Mouse (Mus musculus) hindbrain, embryonic 10.5 days (tissue): ENCODE results near the gene Dnajc13. TPM values are rescaled to one million over a fixed set of nuclear protein-coding genes. Genes with fewer than 3 reads are reported as not detected.

Experiments used
- DNase-seq: peaks from one replicate; pipeline ENCODE4 v3.0.0-alpha.2; 2017; ENCODE audit warnings: low spot score
- H3K27ac ChIP-seq: fragments of 300-500 bp; sonication (generic); 2 replicates; pipeline ENCODE4 v1.5.1; 2016; ENCODE audit warnings: mild to moderate bottlenecking, moderate library complexity
- H3K27me3 ChIP-seq: fragments of 300-500 bp; sonication (generic); 2 replicates; pipeline ENCODE4 v1.6.1; 2016; ENCODE audit warnings: mild to moderate bottlenecking; ENCODE audit not compliant: poor library complexity, insufficient read depth, severe bottlenecking
- H3K36me3 ChIP-seq: fragments of 300-500 bp; sonication (generic); 2 replicates; pipeline ENCODE4 v1.6.1; 2016; ENCODE audit warnings: mild to moderate bottlenecking, moderate library complexity
- H3K4me1 ChIP-seq: fragments of 300-500 bp; sonication (generic); replicated peaks from 2 replicates; pipeline ENCODE4 v1.6.1; 2016; ENCODE audit warnings: mild to moderate bottlenecking
- H3K4me3 ChIP-seq: fragments of 300-500 bp; sonication (generic); 2 replicates; pipeline ENCODE4 v1.5.1; 2016; ENCODE audit warnings: mild to moderate bottlenecking, moderate library complexity
- H3K9me3 ChIP-seq: fragments of 300-500 bp; sonication (generic); 2 replicates; pipeline ENCODE4 v1.6.1; 2016; ENCODE audit warnings: mild to moderate bottlenecking, moderate library complexity
- WGBS: fragments of 180-500 bp; shearing (Covaris S2); methylation state at CpG from one replicate; pipeline ENCODE4 v1.1.7; 2016; 5-methylcytosine and 5-hydroxymethylcytosine counted together
- polyA plus RNA-seq: library from polyadenylated mRNA; unstranded; fragments of >200 nt; fragmentation: Nextera tagmentation; extraction: Ambion mirVana; gene quantifications from 2 replicates; pipeline ENCODE4 v1.2.1, GENCODE M21; 2016

Dnajc13 gene
- polyA plus RNA-seq, 1 experiment from 2014 or later, result 15.8 TPM

GRCm38 (mm10) chr9:104193900-104194299 is 68.8 kb downstream of the Dnajc13 start:
- Histone ChIP-seq H3K27ac (no peak overlapping the region), H3K36me3 (peaks cover 90% of the 10 kb centered on the region), H3K9me3 (no peaks in the 10 kb centered on the region), H3K4me1 (no peaks in the 10 kb centered on the region), H3K4me3 (no peak overlapping the region), H3K27me3 (no peaks in the 10 kb centered on the region)
- 95% methylated on average over 2 of the region's 2 CpGs for WGBS
- no peak for DNase-seq

GRCm38 (mm10) chr9:104193327-104193726 is 69.4 kb downstream of the Dnajc13 start:
- Histone ChIP-seq H3K9me3 (no peaks in the 10 kb centered on the region), H3K36me3 (peaks cover 90% of the 10 kb centered on the region), H3K27ac (no peak overlapping the region), H3K4me3 (no peak overlapping the region), H3K27me3 (no peaks in the 10 kb centered on the region), H3K4me1 (no peaks in the 10 kb centered on the region)
- no peak for DNase-seq
- whole genome bisulfite sequencing, result 81% methylated on average over 1 of the region's 1 CpGs

- no peaks in the 10 kb centered on the region for H3K27me3 ChIP-seq
- whole genome bisulfite sequencing, result 94% methylated on average over 6 of the region's 6 CpGs
- H3K36me3 ChIP-seq, result peaks cover 90% of the 10 kb centered on the region
- H3K27ac ChIP-seq, result no peak overlapping the region
- no peaks in the 10 kb centered on the region for H3K9me3 ChIP-seq
- DNase-seq, result no peak
- no peaks in the 10 kb centered on the region for H3K4me1 ChIP-seq
- no peak overlapping the region for H3K4me3 ChIP-seq
Observed at GRCm38 (mm10) chr9:104192513-104192912, 70.2 kb downstream of the Dnajc13 start.

GRCm38 (mm10) chr9:104189657-104190056 is 73.1 kb downstream of the Dnajc13 start:
- WGBS, result 95% methylated on average over 5 of the region's 5 CpGs
- Histone ChIP-seq H3K27ac (no peak overlapping the region), H3K36me3 (peaks cover 90% of the 10 kb centered on the region), H3K4me3 (no peak overlapping the region), H3K27me3 (no peaks in the 10 kb centered on the region), H3K9me3 (no peaks in the 10 kb centered on the region), H3K4me1 (no peaks in the 10 kb centered on the region)
- no peak for DNase-seq

- H3K27me3 ChIP-seq, result no peaks in the 10 kb centered on the region
- WGBS, result 92% methylated on average over 1 of the region's 1 CpGs
- no peak overlapping the region for H3K4me3 ChIP-seq
- no peaks in the 10 kb centered on the region for H3K9me3 ChIP-seq
- no peaks in the 10 kb centered on the region for H3K4me1 ChIP-seq
- no peak overlapping the region for H3K27ac ChIP-seq
- H3K36me3 ChIP-seq, result peaks cover 88% of the 10 kb centered on the region
- no peak for DNase-seq
Observed at GRCm38 (mm10) chr9:104188704-104189103, 74.0 kb downstream of the Dnajc13 start.

GRCm38 (mm10) chr9:104187028-104187427 is 75.7 kb downstream of the Dnajc13 start:
- Histone ChIP-seq H3K27ac (no peak overlapping the region), H3K36me3 (peaks cover 84% of the 10 kb centered on the region), H3K4me1 (peaks cover 9% of the 10 kb centered on the region; the same call in 1 of the 2 replicates), H3K9me3 (no peaks in the 10 kb centered on the region), H3K27me3 (no peaks in the 10 kb centered on the region), H3K4me3 (no peak overlapping the region)
- WGBS, result 94% methylated on average over 5 of the region's 5 CpGs
- no peak for DNase-seq

DNA sequence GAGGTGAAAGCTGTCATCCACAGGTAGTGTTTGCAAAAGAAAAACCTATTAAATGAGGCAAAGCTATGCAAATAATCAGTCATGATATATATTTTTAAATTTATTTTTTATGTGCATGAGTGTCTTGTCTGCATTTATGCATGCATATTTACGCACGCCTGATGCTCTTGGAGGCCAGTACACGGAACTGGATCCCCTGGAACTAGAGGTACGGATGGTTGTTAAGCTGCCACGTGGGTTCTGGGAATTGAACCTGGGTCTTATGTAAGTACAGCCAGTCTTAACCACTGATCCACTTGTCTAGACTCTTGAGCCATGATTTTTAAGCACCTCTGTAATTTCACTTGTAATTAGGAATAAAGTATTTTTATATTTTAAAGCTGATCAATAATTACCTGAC is 79.5 kb downstream of the Dnajc13 start:
- no peaks in the 10 kb centered on the region for H3K27me3 ChIP-seq
- no peak overlapping the region for H3K27ac ChIP-seq
- H3K9me3 ChIP-seq, result no peaks in the 10 kb centered on the region
- peaks cover 85% of the 10 kb centered on the region for H3K36me3 ChIP-seq
- no peak for DNase-seq
- H3K4me3 ChIP-seq, result no peak overlapping the region
- H3K4me1 ChIP-seq, result peaks cover 13% of the 10 kb centered on the region; the same call in 1 of the 2 replicates
- WGBS, result 93% methylated on average over 5 of the region's 5 CpGs

GRCm38 (mm10) chr9:104182328-104182727 is 80.4 kb downstream of the Dnajc13 start:
- no peak for DNase-seq
- Histone ChIP-seq H3K27me3 (no peaks in the 10 kb centered on the region), H3K4me3 (no peak overlapping the region), H3K9me3 (no peaks in the 10 kb centered on the region), H3K27ac (no peak overlapping the region), H3K36me3 (peaks cover 85% of the 10 kb centered on the region), H3K4me1 (peaks cover 13% of the 10 kb centered on the region; the same call in 1 of the 2 replicates)
- 63% methylated on average over 5 of the region's 5 CpGs for WGBS

GRCm38 (mm10) chr9:104181626-104182025 is 81.1 kb downstream of the Dnajc13 start:
- Histone ChIP-seq H3K4me3 (no peak overlapping the region), H3K36me3 (peaks cover 87% of the 10 kb centered on the region), H3K9me3 (no peaks in the 10 kb centered on the region), H3K27me3 (no peaks in the 10 kb centered on the region), H3K27ac (no peak overlapping the region), H3K4me1 (peaks cover 13% of the 10 kb centered on the region; the same call in 1 of the 2 replicates)
- 93% methylated on average over 4 of the region's 4 CpGs for WGBS
- no peak for DNase-seq

DNA sequence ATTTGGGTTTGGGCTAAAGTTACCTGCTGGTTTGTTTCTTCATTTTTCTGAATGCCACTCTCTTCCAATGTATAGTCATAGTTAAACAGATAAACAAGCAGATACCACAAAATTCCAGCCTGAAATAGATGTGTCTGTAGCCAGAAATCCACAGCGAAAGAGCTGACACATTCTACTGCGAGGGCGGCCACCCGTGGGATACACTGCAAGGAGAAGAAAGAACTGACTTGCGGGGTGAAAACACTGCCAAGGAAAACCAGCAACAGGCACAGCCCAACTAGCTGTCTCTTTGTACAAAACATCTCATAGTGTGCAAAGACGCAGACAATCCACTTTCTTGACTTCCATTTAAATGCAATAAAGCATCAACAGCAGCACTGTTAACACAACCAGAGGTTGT is 82.7 kb downstream of the Dnajc13 start:
- Histone ChIP-seq H3K4me1 (peaks cover 13% of the 10 kb centered on the region; the same call in 1 of the 2 replicates), H3K9me3 (no peaks in the 10 kb centered on the region), H3K27ac (no peak overlapping the region), H3K36me3 (peaks cover 87% of the 10 kb centered on the region), H3K27me3 (no peaks in the 10 kb centered on the region), H3K4me3 (no peak overlapping the region)
- 95% methylated on average over 6 of the region's 6 CpGs for WGBS
- DNase-seq, result no peak

DNA sequence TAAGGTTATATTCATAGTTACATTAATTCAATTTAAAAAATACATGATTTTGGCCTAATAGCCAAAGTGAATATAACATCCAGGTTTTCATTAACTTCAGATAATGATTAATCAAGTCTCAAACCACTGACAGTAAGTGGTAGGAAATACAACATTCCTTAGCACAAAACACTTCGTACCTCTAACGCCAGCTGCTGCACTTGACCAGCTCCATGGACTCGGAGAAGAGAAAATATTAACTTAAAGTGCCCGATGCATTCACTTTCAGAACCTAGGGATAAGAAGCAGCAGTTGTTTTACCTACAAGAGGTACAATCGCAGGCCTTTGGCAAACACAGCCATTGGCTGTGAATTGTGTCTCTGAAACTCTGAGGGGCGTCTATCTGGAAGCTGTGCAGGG is 90.4 kb downstream of the Dnajc13 start:
- Histone ChIP-seq H3K4me1 (no peaks in the 10 kb centered on the region), H3K9me3 (no peaks in the 10 kb centered on the region), H3K36me3 (peaks cover 94% of the 10 kb centered on the region), H3K27ac (no peak overlapping the region), H3K4me3 (no peak overlapping the region), H3K27me3 (no peaks in the 10 kb centered on the region)
- 96% methylated on average over 6 of the region's 6 CpGs for WGBS
- DNase-seq, result no peak

DNA sequence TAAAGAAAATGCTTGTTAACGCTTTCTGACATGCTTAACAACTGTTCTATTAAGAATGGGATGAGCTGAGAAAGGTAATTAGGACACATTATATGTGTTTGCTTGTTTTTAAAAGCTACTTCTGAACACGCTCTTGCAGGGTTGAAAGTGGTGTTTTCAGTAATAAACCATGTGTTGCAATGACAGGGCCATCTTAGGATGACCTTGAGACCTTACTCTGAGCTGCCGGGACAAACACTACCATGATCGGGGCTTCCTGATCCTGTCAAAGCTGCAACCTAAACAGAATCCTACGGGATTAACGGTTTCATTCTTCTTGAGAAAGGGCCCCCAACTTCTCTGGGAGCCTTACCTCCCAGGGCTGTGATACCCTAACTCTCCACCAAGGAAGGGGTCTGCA is 91.1 kb downstream of the Dnajc13 start:
- H3K4me1 ChIP-seq, result no peaks in the 10 kb centered on the region
- no peaks in the 10 kb centered on the region for H3K27me3 ChIP-seq
- 91% methylated on average over 6 of the region's 6 CpGs for WGBS
- H3K36me3 ChIP-seq, result peaks cover 94% of the 10 kb centered on the region
- no peak overlapping the region for H3K27ac ChIP-seq
- no peak for DNase-seq
- H3K4me3 ChIP-seq, result no peak overlapping the region
- no peaks in the 10 kb centered on the region for H3K9me3 ChIP-seq

- WGBS, result 95% methylated on average over 10 of the region's 10 CpGs
- no peak for DNase-seq
- no peaks in the 10 kb centered on the region for H3K27me3 ChIP-seq
- no peaks in the 10 kb centered on the region for H3K4me1 ChIP-seq
- H3K27ac ChIP-seq, result no peak overlapping the region
- peaks cover 94% of the 10 kb centered on the region for H3K36me3 ChIP-seq
- no peak overlapping the region for H3K4me3 ChIP-seq
- H3K9me3 ChIP-seq, result no peaks in the 10 kb centered on the region
Observed at GRCm38 (mm10) chr9:104169986-104170385, 92.7 kb downstream of the Dnajc13 start.

GRCm38 (mm10) chr9:104165926-104166325 is 96.8 kb downstream of the Dnajc13 start:
- Histone ChIP-seq H3K27ac (no peak overlapping the region), H3K4me3 (no peak overlapping the region), H3K36me3 (peaks cover 94% of the 10 kb centered on the region), H3K9me3 (no peaks in the 10 kb centered on the region), H3K4me1 (no peaks in the 10 kb centered on the region), H3K27me3 (no peaks in the 10 kb centered on the region)
- 94% methylated on average over 5 of the region's 5 CpGs for WGBS
- DNase-seq, result no peak
